Mouse (Mus musculus): ENCODE data around the gene Hipk2.
A peak's percentile ranks its signal among the peaks of the same experiment; 100 is the strongest.

The Hipk2 gene

GRCm38 (mm10) chr6:38866761-38867160 lies 9.2 kb downstream of the Hipk2 start:
- no peak for DNase-seq (ENCODE audit: low spot score)

DNA sequence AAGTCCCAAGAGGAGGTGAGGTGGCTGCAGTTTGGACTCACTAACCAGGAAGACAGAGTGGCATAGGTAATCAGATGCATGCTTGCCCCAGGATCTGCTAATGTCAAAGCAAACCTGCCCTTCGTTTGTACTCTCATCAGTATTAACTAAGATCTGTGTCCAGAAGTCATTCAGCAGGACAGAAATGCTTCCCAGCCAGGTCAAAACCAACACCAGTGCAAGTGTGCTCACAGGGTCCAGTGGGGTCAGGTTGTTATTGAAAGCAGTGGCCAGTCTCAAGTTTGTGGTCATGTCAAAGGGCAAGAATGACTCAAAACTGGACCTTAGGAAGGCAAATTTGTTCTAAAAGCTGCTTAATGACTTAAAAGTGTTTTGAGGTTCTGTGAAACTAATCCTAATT lies 9.6 kb downstream of the Hipk2 start:
- DNase-seq (ENCODE audit: low spot score): no peak

GRCm38 (mm10) chr6:38865805-38866204 lies 10.2 kb downstream of the Hipk2 start:
- no peak for DNase-seq (ENCODE audit: low spot score)

GRCm38 (mm10) chr6:38863595-38863994 lies 12.4 kb downstream of the Hipk2 start:
- DNase-seq (ENCODE audit: low spot score): peak; percentile 11

DNA sequence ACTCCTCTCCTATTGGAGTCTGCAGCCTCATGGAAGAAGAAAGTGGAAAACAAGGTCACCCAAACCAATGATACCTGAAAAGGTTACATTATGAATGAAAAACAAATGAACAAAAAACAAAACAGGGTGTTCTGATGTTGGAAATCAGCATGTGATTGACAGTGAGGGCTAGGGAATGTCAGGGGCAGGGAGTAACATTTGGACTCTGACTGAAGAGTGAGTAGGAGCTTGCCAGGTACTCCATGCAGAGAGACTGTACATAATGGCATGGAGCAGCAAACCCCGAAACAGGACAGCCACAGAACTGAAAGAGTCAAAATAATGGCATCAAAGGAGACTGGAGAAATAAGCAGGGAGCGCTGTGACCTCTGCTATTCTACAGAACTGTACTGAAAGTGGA lies 15.7 kb downstream of the Hipk2 start:
- DNase-seq (ENCODE audit: low spot score): no peak

GRCm38 (mm10) chr6:38859819-38860218 lies 16.1 kb downstream of the Hipk2 start:
- DNase-seq (ENCODE audit: low spot score): no peak

DNA sequence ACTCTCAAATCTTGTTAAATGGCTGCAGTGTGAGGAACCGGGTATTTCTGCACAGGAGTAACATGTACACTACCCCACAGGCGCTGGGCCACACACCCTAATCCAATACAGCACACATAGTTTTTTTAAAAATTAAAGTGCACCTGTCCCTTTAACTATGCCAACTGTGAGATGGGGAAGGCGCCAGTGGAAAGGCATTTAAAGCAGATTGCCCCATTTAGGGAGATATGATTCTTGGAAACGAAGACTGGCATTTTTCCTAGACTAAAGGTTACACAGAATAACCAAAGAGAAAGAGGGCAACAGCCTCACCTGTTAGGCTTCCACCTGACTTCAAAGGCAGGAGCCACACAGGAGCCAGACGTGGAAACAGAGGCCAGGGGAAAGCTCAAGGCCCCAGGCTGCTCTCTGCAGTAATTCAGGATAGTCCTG lies 22.4 kb downstream of the Hipk2 start:
- no peak for DNase-seq (ENCODE audit: low spot score)

- no peak for DNase-seq (ENCODE audit: low spot score)
Observed at GRCm38 (mm10) chr6:38851740-38852139, 24.2 kb downstream of the Hipk2 start.

DNA sequence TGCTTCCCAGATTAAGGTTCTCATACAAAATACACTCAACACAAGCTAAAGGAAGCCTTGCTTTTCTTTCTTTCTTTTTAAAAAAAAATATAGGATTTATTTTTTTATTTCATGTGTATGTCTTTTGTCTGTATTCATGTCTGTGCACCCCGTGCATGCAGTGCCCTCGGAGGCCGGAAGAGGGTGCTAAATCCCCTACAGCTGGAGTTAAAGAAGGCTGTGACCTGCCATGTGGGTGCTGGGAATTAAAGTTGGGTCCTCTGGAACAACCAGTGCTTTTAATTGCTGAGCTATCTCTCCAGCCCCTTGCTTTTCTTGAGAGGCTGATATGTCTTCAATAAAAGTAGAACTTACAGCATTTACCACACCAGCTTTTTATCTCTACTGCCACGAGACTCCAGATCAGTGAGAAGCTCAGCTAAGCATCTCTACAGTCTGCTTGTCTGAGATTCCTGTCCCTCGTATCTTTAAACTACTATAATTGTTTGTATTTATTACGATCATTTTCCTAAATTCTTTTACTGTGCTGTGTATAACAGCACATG lies 25.2 kb downstream of the Hipk2 start:
- no peak for DNase-seq (ENCODE audit: low spot score)

DNA sequence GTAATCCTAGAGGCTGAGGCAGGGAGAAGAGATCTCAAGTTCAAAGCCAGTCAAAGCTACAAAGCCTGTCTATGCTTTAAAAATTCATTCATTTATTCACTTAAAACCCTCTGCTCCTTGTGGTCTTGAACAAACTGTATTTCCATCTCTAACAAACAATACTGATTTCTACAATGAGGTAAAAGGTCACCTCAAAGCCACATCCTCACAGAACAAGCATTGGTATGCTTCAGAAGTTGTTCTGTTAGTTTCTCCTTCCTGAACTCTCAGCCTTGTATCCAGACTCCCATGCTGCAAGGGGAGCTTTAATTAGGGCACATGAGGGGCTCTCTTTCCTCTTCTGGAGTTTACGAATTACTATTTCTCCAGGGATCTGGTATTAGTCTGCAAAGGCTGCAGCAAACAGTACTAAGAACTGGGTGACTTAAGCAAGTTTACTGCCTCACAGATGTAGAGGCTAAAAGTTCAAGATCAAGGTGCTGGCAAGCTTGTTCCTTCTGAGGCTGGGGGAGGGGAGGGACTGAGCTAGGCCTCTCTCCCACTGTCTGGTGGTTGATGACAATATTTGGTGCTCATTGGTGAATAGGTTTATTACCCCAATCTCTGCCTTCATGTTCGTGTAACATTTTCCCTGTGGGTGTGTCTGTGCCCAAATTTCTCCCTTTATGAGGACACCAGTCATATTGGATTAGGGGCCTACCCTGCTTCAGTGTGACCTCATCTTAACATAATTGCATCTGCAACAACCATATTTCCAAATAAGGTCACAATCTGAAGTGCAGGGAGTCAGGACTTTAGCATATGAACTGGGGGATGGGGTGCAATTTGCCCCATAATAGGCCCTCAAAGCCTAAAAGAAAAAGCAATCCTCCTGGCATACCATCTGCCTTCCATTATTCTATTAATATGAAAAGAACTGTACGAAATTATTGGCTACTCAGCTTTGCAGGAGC lies 27.7 kb downstream of the Hipk2 start:
- no peak for DNase-seq (ENCODE audit: low spot score)

- no peak for DNase-seq (ENCODE audit: low spot score)
Observed at GRCm38 (mm10) chr6:38847447-38847846, 28.5 kb downstream of the Hipk2 start.

- no peak for DNase-seq (ENCODE audit: low spot score)
Observed at GRCm38 (mm10) chr6:38846330-38847195, 29.4 kb downstream of the Hipk2 start.

DNA sequence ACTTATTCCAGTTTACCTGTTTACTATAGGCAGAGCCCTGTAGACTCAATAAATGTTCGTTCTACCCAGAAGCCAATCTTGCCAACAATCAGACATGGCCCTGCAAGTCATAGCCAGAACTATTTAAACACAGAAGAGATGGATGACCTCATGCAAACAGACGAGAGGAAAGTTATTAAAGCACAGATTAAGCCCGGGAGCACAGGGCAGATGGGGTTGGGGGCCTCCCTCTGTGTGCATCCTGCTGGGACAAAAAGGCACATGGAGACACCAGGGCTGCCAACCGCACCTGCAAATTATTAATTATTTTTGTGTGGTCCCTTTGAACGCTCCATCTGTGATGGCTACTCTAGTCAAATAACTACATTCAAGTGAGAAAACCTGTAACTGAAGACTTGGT lies 30.1 kb downstream of the Hipk2 start:
- DNase-seq (ENCODE audit: low spot score): no peak

DNA sequence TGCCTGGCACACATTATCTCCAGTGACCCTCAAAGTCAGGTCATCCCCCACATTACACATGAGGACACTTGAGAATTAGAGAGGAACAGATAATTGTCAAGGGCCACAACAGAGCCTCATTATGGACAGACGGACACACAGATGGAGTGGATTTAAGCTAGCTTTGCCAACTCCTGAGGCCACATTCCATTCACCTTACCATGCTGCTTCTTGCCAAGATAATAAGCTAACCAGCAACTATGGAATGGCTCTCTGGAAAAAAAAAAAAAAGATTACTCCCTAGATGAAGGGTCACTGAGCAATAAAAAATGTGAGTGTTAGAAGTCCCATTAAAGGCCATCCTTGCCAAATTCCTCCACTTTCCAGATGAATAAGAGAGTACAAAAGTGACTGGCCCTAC lies 30.8 kb downstream of the Hipk2 start:
- DNase-seq (ENCODE audit: low spot score): no peak

DNA sequence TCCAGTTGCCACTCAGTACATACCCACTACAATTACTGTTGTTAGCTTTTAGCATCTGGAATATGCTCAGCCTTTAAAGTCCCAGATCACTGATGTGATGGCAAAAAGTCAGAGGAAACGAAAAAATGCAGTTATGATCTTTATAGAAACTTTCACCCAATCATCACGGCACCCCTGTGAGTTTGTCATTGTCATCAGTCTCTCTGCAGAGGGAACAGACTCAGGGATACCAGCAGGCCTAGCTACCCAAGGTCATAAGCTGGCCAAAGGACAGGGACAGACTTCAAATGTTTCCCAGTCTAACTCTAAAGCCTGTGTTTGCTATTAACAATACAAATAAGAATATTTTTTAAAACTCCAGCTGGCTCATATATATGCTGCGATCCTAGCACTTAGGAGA lies 34.4 kb downstream of the Hipk2 start:
- no peak for DNase-seq (ENCODE audit: low spot score)

DNA sequence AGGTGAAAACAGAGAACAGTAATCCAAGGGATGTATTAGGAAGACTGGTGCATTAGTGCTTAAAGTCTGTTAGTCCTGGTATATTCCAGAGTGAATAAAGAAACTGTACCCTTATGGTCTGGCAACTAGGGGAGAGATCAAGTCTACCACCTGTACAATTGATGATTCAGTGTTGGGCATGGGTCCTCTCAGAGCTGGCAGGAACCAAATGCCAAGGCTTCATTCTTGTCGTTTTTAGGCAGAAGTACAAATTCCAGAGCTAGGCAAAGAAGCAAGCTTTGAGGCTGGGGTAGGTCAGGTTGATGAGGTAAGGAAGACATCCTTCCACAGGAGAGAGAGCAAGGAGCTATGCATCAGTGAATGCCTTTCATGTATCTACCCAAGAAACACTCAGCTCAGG lies 35.2 kb downstream of the Hipk2 start:
- DNase-seq (ENCODE audit: low spot score): no peak

DNA sequence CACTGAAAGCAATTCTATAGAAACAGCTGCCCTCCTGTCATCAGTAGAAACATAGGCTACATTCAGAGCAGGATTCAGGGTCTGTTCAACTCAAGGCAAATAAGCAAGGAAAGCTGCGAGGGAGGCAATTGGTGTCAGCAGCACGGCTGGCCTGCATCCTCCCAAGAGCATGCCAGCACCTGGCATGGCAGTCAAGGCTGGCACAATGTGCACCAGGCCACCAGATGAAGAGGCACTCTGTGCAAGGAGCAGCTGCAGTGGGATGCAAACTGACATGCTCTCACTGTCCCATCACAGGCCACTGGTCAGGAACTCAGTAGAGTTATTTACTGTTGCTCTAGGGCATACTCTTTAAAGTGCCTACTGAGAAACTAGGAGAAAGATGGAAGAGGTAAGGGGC lies 35.6 kb downstream of the Hipk2 start:
- DNase-seq (ENCODE audit: low spot score): no peak

GRCm38 (mm10) chr6:38839891-38840290 lies 36.1 kb downstream of the Hipk2 start:
- no peak for DNase-seq (ENCODE audit: low spot score)

DNA sequence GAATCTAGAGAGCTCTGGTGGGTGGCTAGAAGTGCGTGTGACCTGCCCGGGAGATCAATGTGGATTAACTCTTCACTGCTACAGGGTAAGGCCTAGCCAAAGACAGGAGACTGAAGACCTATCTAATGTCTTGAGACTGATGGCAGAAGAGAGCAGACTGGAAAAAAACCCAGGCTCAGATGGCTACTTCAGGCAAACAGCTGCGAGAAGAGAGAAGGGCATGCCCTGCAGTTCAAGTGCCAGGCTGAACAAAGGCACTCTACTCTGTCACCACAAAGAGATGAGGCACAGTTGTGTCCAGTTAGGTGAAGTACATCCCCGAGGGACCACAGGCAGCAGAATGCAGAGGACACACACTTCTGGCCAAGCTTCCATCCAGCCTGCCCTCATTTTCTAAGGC lies 37.9 kb downstream of the Hipk2 start:
- DNase-seq (ENCODE audit: low spot score): no peak

- DNase-seq (ENCODE audit: low spot score): no peak
Observed at GRCm38 (mm10) chr6:38835217-38835616, 40.7 kb downstream of the Hipk2 start.

GRCm38 (mm10) chr6:38834727-38835126 lies 41.2 kb downstream of the Hipk2 start:
- no peak for DNase-seq (ENCODE audit: low spot score)

GRCm38 (mm10) chr6:38833721-38834120 lies 42.2 kb downstream of the Hipk2 start:
- no peak for DNase-seq (ENCODE audit: low spot score)

DNA sequence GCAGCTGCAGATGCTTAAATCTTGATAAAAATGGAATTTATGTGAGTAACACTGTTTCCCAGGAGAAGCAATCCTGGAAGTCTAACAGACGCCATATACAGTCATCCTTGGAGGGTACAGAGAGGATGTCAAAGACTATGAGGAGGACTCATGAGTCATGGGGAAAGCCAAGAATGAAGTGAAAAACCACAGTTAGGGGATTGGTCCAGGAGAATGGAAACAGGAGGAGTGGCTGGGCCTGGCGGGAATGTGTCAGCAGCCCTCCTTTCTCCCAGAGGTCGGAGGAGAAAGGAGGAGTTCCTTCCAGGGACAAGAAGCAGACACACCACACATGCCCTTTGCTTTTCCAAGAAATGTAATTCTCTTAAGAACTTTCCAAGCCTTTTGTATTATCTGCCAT lies 46.5 kb downstream of the Hipk2 start:
- peak; percentile 14 for DNase-seq (ENCODE audit: low spot score)

Data from MN1 (cell line).